14 mouse cellular contexts compared by ENCODE assay signal in genomic region chr13:59892340-59892739, GRCm38 (mm10).
DNase-seq lines count a peak whose midpoint lies in the region; ATAC-seq lines count a peak whose summit lies in the region.
"Had no signal": no experiment of that assay in that cellular context is flagged by ENCODE, and none has a peak within 500 bp of the region (broad histone marks: within the 10 kb centered on the region; RNA-seq: fewer than 3 reads in every experiment).

No protein-coding gene starts in this region.

- no peaks in the 10 kb centered on the region for H3K27me3 ChIP-seq in heart, embryonic 10.5 days (ENCODE audit: insufficient read depth, poor library complexity, severe bottlenecking)
- H3K27me3 ChIP-seq in liver, embryonic 12.5 days (replicated peaks), result no peaks in the 10 kb centered on the region
- no peaks in the 10 kb centered on the region for H3K27me3 ChIP-seq in limb, embryonic 10.5 days (ENCODE audit: low read depth, poor library complexity, severe bottlenecking)
- H3K27me3 ChIP-seq in neural tube, embryonic 13.5 days, result 0 out of 2 replicates have a peak, but pooled peaks cover 3% of the 10 kb centered on the region

- peak overlapping the region; percentile 65 for H3K27ac ChIP-seq in heart, embryonic 10.5 days
- H3K27ac ChIP-seq in liver, embryonic 12.5 days, result peak overlapping the region; percentile 49
- peak overlapping the region; percentile 50 for H3K27ac ChIP-seq in limb, embryonic 10.5 days
- H3K27ac ChIP-seq in neural tube, embryonic 13.5 days (replicated peaks), result no peak overlapping the region
- H3K27ac ChIP-seq: lung, embryonic 15.5 days had no signal

- no peaks in the 10 kb centered on the region for H3K9me3 ChIP-seq in heart, embryonic 10.5 days
- no peaks in the 10 kb centered on the region for H3K9me3 ChIP-seq in liver, embryonic 12.5 days (replicated peaks)
- H3K9me3 ChIP-seq in limb, embryonic 10.5 days (replicated peaks), result no peaks in the 10 kb centered on the region
- H3K9me3 ChIP-seq in neural tube, embryonic 13.5 days, result no peaks in the 10 kb centered on the region
- H3K9me3 ChIP-seq: lung, embryonic 15.5 days had no signal

- H3K4me1 ChIP-seq in heart, embryonic 10.5 days, result peaks cover 37% of the 10 kb centered on the region
- H3K4me1 ChIP-seq in liver, embryonic 12.5 days, result peaks cover 68% of the 10 kb centered on the region
- H3K4me1 ChIP-seq in limb, embryonic 10.5 days, result peaks cover 53% of the 10 kb centered on the region
- peaks cover 26% of the 10 kb centered on the region for H3K4me1 ChIP-seq in neural tube, embryonic 13.5 days (replicated peaks)

- no peak overlapping the region for H3K9ac ChIP-seq in liver, embryonic 12.5 days
- H3K9ac ChIP-seq in neural tube, embryonic 13.5 days, result no peak overlapping the region
- H3K9ac ChIP-seq: lung, embryonic 15.5 days had no signal

- 42% methylated on average over 9 of the region's 9 CpGs for WGBS in heart, embryonic 10.5 days
- WGBS in liver, embryonic 12.5 days (ENCODE audit: insufficient replicate concordance), result 56% methylated on average over 9 of the region's 9 CpGs
- whole genome bisulfite sequencing in limb, embryonic 10.5 days, result 11% methylated on average over 9 of the region's 9 CpGs
- WGBS in neural tube, embryonic 13.5 days, result 7% methylated on average over 9 of the region's 9 CpGs

- peak overlapping the region; percentile 31; the same call in 1 of the 2 replicates for H3K4me2 ChIP-seq in liver, embryonic 12.5 days
- H3K4me2 ChIP-seq in neural tube, embryonic 13.5 days, result no peak overlapping the region
- H3K4me2 ChIP-seq: lung, embryonic 15.5 days had no signal

- no peak overlapping the region for H3K4me3 ChIP-seq in heart, embryonic 10.5 days
- no peak overlapping the region for H3K4me3 ChIP-seq in liver, embryonic 12.5 days
- H3K4me3 ChIP-seq in limb, embryonic 10.5 days, result no peak overlapping the region
- H3K4me3 ChIP-seq in neural tube, embryonic 13.5 days, result no peak overlapping the region
- H3K4me3 ChIP-seq: lung, embryonic 15.5 days had no signal

- no peak for DNase-seq in heart, embryonic 10.5 days (ENCODE audit: low spot score)
- no peak for DNase-seq in heart, postnatal 36 days
- no peak for DNase-seq in liver
- peak; percentile 50 for DNase-seq in limb, embryonic 10.5 days (ENCODE audit: low spot score)
- no peak for DNase-seq in ovary, postnatal 36 days (ENCODE audit: low spot score)
- DNase-seq in cerebellum, postnatal 4 days (ENCODE audit: low spot score in 2 of 2), result no peak
- DNase-seq: B cell, adult 2 months; cerebellum, postnatal 14 days; heart, postnatal 14 days; left cerebral cortex, postnatal 4 days; right cerebral cortex, postnatal 14 days had no signal

- H3K36me3 ChIP-seq in heart, embryonic 10.5 days, result no peaks in the 10 kb centered on the region
- H3K36me3 ChIP-seq in liver, embryonic 12.5 days, result no peaks in the 10 kb centered on the region
- no peaks in the 10 kb centered on the region for H3K36me3 ChIP-seq in limb, embryonic 10.5 days
- no peaks in the 10 kb centered on the region for H3K36me3 ChIP-seq in neural tube, embryonic 13.5 days
- H3K36me3 ChIP-seq: lung, embryonic 15.5 days had no signal

- intact Hi-C loops in heart, postnatal 36 days (cut with DNase I), result loop anchor here (5.0 kb wide), 2 partner anchors 160 to 175 kb away; no protein-coding TSS in a partner anchor

- no peak for ATAC-seq in liver, embryonic 12.5 days
- ATAC-seq in neural tube, embryonic 13.5 days (ENCODE audit: low read depth), result peak; percentile 54
